Mouse (Mus musculus) spleen, embryonic (tissue): ENCODE results near the gene Olfr307.
"Not testable (repeated sequence)": the region's sequence is repeated elsewhere in the genome, so short reads cannot be mapped to it uniquely, and the experiment has no call there.

Experiments used
- CTCF ChIA-PET: fragments of 350-600 bp; sonication (Branson Sonifier 250); formaldehyde crosslinking; loops from one replicate; lab custom pipeline; 2022; lab: Charles Lee

The Olfr307 gene

DNA sequence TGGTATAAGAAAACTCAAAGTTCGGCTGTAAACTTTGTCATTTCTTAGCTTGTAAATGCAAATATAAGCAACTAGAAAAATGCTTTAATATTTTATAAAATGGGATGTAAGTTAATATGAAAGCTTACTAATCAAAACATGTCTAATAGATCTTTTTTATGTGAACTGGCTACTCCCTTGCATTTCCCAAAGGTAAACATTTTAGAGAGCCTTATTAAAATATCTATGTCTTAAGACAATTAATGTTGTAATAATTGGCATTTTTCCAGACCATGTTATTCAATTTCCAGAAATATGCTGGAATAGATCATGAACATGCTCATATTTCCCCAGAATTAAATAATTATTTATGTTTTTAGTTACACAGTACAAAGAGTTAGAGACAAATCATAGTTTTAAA, at the start of gene Olfr307:
TSS of gene Olfr307 (minus strand) at position 101 of the 400 bp plus-strand sequence.
- CTCF ChIA-PET, result no interaction called here

DNA sequence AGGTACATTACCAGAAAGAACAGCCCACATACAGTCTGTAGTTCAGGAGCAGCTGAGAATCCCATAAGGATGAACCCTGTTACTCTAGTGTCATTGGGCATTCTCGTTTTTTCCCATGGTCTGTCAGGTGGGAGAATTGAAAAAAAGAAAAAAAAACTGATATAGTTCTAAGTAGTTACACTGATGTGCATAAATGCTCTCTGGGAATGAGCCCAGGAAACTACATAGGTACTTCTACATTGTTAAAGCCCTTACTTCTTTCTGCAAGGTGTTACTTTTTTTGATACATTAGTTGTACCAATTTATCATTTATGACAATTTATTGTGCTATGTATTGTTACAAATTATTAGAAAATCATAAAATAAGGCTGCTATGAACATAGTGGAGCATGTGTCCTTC, 49.2 kb upstream of the Olfr307 start, which contains the start of gene Olfr304:
TSS of gene Olfr304 (minus strand) at position 101 of the 400 bp plus-strand sequence.
- CTCF ChIA-PET, result no interaction called here

- CTCF ChIA-PET, result no interaction called here
These were observed 48.4 kb upstream of the Olfr307 start for GRCm38 (mm10) chr7:86385769-86386168.

DNA sequence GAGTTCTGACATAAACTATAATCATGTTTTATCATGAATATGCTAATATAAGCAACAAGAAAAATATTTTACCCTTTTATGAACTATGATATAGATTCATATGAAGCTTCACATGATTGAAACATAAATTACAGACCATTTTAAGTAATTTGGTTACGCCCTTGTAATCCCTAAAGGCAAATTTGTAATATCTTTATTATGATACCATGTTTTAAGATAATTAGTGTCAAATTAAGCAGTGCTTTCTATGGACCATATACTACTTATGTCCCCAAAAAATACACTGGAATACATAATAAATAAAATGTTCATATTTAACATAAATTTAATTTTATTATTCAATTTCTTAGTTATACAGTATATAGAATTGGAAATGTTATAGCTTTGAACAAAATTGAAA, 29.4 kb upstream of the Olfr307 start, which contains the start of gene Olfr305:
TSS of gene Olfr305 (minus strand) at position 101 of the 400 bp plus-strand sequence.
- CTCF ChIA-PET, result no interaction called here

- CTCF ChIA-PET, result not testable (repeated sequence)
These were observed 8.9 kb upstream of the Olfr307 start for GRCm38 (mm10) chr7:86346296-86346695.

DNA sequence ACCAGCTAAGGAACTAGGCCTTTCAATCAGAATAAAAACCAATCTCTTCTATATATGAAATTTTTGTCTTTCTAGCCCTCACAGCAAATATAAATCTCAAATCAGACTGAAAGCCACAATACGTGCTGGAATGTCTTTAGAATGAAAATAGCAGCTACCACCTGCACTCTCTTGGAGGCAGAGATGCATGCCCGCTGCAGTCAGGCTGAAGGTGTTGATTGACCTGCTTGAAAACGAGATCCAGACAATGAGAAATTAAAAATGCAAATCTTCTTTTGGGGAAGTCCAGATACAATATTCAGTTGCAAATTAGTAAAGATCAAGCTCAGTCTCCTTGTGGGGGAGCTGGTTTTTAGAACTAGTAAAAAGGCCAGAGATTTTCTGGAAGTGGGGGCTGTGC, 6.9 kb upstream of the Olfr307 start:
- CTCF ChIA-PET, result no interaction called here

GRCm38 (mm10) chr7:86342881-86343565, 5.6 kb upstream of the Olfr307 start:
- CTCF ChIA-PET, result no interaction called here

- CTCF ChIA-PET, result no interaction called here
These were observed 11.9 kb downstream of the Olfr307 start, which contains the start of gene Olfr308 for GRCm38 (mm10) chr7:86325530-86325929. Olfr308 (minus strand) TSS chr7:86325630.

- CTCF ChIA-PET, result no interaction called here
These were observed 16.1 kb downstream of the Olfr307 start for GRCm38 (mm10) chr7:86321323-86321722.

DNA sequence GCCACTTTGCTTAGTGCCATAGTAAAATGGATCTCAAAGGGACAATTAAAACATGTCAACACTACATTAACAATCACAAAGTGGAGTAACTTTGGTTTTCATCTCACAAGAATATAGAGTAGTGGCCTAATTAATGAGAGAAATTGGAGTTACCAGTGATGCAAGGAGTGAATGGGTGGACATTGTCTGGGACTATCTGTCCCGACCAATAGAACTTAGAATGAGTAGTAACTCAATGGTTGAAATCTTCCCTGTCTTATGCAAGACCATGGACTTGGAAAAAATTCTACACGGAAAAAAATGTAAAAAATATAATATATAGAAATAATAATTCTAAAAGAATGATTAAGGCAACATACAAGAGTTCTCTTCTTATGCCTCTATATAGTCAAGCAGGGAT, 23.8 kb downstream of the Olfr307 start, which contains the start of gene Olfr309:
TSS of gene Olfr309 (minus strand) at position 101 of the 400 bp plus-strand sequence.
- CTCF ChIA-PET, result no interaction called here
